Mouse (Mus musculus): ENCODE measurements at regions not wholly inside any gene's neighbourhood (a gene's known extent, or its start where the extent isn't known, plus 50 kb on each side); places are given as distances from the start of the nearest gene placed in this dataset.

DNA sequence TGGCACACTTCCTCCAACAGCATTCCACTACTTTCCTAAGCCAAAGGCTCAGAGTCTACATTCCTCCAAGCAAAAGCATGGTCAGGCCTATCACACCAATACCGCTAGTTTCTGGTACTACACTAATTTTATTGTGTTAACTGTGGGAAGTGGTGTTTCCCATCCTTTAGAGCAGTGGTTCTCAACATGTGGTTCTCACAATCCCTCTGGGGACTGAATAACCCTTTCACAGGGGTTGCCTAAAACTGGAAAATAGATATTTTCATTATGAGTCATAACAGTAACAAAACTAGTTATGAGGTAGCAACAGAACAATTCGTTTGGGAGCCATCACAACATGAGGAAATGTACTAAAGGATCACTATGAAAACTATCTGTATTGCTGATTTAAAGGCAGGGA lies 74.2 kb upstream of the Cp start:
- no peak for TF ChIP-seq CTCF (IDR thresholded peaks at IDR 0.05; ENCODE audit: low read depth, low read length)
- no peak for TF ChIP-seq POLR2A (IDR thresholded peaks at IDR 0.05; ENCODE audit: extremely low read depth, insufficient read depth, low read length)

All from liver, adult 2 months (tissue).